Mouse (Mus musculus): ENCODE data around the gene Ncor1. TPM values are rescaled to one million over a fixed set of nuclear protein-coding genes. Genes with fewer than 3 reads are reported as not detected.
"Not testable (repeated sequence)": the region's sequence is repeated elsewhere in the genome, so short reads cannot be mapped to it uniquely, and the experiment has no call there.

Ncor1 gene
- polyA plus RNA-seq, 1 experiment from 2014 or later: 177 TPM

- no peak overlapping the region for H3K27ac ChIP-seq (ENCODE audit: low read depth)
- no peak for TF ChIP-seq CTCF (IDR thresholded peaks at IDR 0.05; ENCODE audit: low read depth)
- ATAC-seq (ENCODE audit: insufficient read depth) (no peak), DNase-seq (no peak)
- no peaks in the 10 kb centered on the region for H3K9me3 ChIP-seq (ENCODE audit: low read depth, low read length)
- H3K4me3 ChIP-seq (ENCODE audit: low read depth, low read length): no peak overlapping the region
- H3K4me2 ChIP-seq: no peak overlapping the region
- H3K4me1 ChIP-seq (ENCODE audit: insufficient read depth): no peaks in the 10 kb centered on the region
- peaks cover 48% of the 10 kb centered on the region for H3K36me3 ChIP-seq (ENCODE audit: insufficient read depth)
- WGBS: 92% methylated on average over 1 of the region's 1 CpGs
- no peak overlapping the region for H3K9ac ChIP-seq
- no peaks in the 10 kb centered on the region for H3K27me3 ChIP-seq (ENCODE audit: insufficient read depth, low read length)
Observed at GRCm38 (mm10) chr11:62409611-62410010, 48.7 kb downstream of the Ncor1 start.

- no peaks in the 10 kb centered on the region for H3K27me3 ChIP-seq (ENCODE audit: insufficient read depth, low read length)
- H3K4me2 ChIP-seq: no peak overlapping the region
- no peak overlapping the region for H3K27ac ChIP-seq (ENCODE audit: low read depth)
- no peaks in the 10 kb centered on the region for H3K4me1 ChIP-seq (ENCODE audit: insufficient read depth)
- ATAC-seq (ENCODE audit: insufficient read depth) (no peak), DNase-seq (no peak)
- H3K9ac ChIP-seq: no peak overlapping the region
- WGBS: 96% methylated on average over 2 of the region's 2 CpGs
- no peak overlapping the region for H3K4me3 ChIP-seq (ENCODE audit: low read depth, low read length)
- peaks cover 43% of the 10 kb centered on the region for H3K36me3 ChIP-seq (ENCODE audit: insufficient read depth)
- no peaks in the 10 kb centered on the region for H3K9me3 ChIP-seq (ENCODE audit: low read depth, low read length)
- no peak for TF ChIP-seq CTCF (IDR thresholded peaks at IDR 0.05; ENCODE audit: low read depth)
Observed at GRCm38 (mm10) chr11:62408848-62409247, 49.5 kb downstream of the Ncor1 start.

DNA sequence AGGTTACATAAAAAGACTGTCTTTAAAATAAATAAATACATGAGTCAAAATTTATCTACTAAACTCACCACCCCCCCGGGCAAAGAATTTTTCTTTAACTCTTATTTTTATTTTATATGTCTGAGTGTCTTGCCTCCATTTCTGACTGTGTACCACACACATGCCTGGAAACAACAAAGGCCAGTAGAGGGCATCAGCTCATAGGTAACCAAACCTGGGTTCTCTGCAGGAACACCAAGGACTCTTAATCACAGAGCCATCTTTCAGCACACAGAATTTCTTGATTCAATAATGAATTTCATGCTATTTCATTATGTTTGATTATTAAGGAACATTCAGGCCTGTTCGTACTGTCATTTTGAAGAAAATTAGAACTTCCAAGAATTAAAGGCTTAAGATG lies 61.9 kb downstream of the Ncor1 start:
- Histone ChIP-seq H3K27me3 (ENCODE audit: insufficient read depth, low read length) (no peaks in the 10 kb centered on the region), H3K4me3 (ENCODE audit: low read depth, low read length) (no peak overlapping the region), H3K36me3 (ENCODE audit: insufficient read depth) (peaks cover 74% of the 10 kb centered on the region), H3K4me1 (ENCODE audit: insufficient read depth) (no peaks in the 10 kb centered on the region), H3K4me2 (no peak overlapping the region), H3K9ac (no peak overlapping the region), H3K9me3 (ENCODE audit: low read depth, low read length) (no peaks in the 10 kb centered on the region), H3K27ac (ENCODE audit: low read depth) (no peak overlapping the region)
- TF ChIP-seq CTCF (IDR thresholded peaks at IDR 0.05; ENCODE audit: low read depth): peak; percentile 49
- peak; percentile 54 for DNase-seq
- WGBS: 81% methylated on average over 2 of the region's 2 CpGs
- no peak for ATAC-seq (ENCODE audit: insufficient read depth)

DNA sequence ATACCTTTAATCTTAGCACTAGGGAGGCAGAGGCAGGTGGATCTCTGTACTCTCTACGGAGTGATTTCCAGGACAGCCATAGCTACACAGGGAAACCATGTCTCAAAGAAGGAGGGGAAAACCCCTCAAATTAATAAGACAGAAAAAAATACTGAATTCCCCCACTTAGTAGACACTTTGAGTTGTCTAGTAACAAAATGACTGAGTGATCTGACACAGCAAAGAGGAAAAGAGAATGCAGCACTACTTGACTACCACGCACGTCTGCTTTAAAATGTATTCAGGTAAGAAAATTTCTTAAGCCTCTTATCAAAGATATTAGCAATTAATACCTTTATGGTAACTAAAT lies 70.0 kb downstream of the Ncor1 start:
- Histone ChIP-seq H3K27me3 (ENCODE audit: insufficient read depth, low read length) (no peaks in the 10 kb centered on the region), H3K9me3 (ENCODE audit: low read depth, low read length) (no peaks in the 10 kb centered on the region), H3K4me1 (ENCODE audit: insufficient read depth) (no peaks in the 10 kb centered on the region), H3K9ac (no peak overlapping the region), H3K4me3 (ENCODE audit: low read depth, low read length) (no peak overlapping the region), H3K27ac (ENCODE audit: low read depth) (no peak overlapping the region), H3K36me3 (ENCODE audit: insufficient read depth) (peaks cover 65% of the 10 kb centered on the region), H3K4me2 (no peak overlapping the region)
- TF ChIP-seq CTCF (IDR thresholded peaks at IDR 0.05; ENCODE audit: low read depth): no peak
- WGBS: 94% methylated on average over 3 of the region's 3 CpGs
- DNase-seq: no peak
- ATAC-seq (ENCODE audit: insufficient read depth): no peak

- no peak for DNase-seq
- H3K4me2 ChIP-seq: no peak overlapping the region
- no peak overlapping the region for H3K4me3 ChIP-seq (ENCODE audit: low read depth, low read length)
- H3K9me3 ChIP-seq (ENCODE audit: low read depth, low read length): no peaks in the 10 kb centered on the region
- no peak for TF ChIP-seq CTCF (IDR thresholded peaks at IDR 0.05; ENCODE audit: low read depth)
- H3K27me3 ChIP-seq (ENCODE audit: insufficient read depth, low read length): no peaks in the 10 kb centered on the region
- peaks cover 66% of the 10 kb centered on the region for H3K36me3 ChIP-seq (ENCODE audit: insufficient read depth)
- no peaks in the 10 kb centered on the region for H3K4me1 ChIP-seq (ENCODE audit: insufficient read depth)
- no peak overlapping the region for H3K27ac ChIP-seq (ENCODE audit: low read depth)
- 89% methylated on average over 10 of the region's 10 CpGs for WGBS
- ATAC-seq (ENCODE audit: insufficient read depth): no peak
- H3K9ac ChIP-seq: no peak overlapping the region
Observed at GRCm38 (mm10) chr11:62387608-62388330, 70.6 kb downstream of the Ncor1 start.

GRCm38 (mm10) chr11:62377202-62377851 lies 81.0 kb downstream of the Ncor1 start:
- H3K4me3 ChIP-seq (ENCODE audit: low read depth, low read length); H3K4me1 ChIP-seq (ENCODE audit: insufficient read depth); H3K4me2 ChIP-seq; H3K27ac ChIP-seq (ENCODE audit: low read depth); H3K9me3 ChIP-seq (ENCODE audit: low read depth, low read length); H3K27me3 ChIP-seq (ENCODE audit: insufficient read depth, low read length); DNase-seq; H3K9ac ChIP-seq; ATAC-seq (ENCODE audit: insufficient read depth): not testable (repeated sequence)
- H3K36me3 ChIP-seq (ENCODE audit: insufficient read depth): peaks cover 73% of the 10 kb centered on the region
- WGBS: 80% methylated on average over 6 of the region's 6 CpGs

DNA sequence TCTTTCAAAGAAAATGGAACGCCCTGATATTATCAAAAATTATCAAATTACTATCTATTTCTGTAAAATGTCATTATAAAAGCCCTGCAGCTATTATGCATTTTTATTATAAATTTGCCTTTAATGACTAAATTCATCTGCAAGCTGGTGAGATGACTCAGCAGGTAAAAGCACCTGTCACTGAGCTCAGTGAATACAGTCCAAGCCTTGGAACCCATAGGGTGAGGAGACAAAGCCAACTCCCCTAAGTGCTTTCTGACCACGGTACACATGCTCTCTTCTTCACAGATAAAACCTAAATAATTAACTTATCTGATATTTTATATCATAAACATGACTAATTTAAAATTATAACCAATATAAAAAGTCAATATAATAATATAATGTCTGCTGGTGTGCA lies 86.6 kb downstream of the Ncor1 start:
- ATAC-seq (ENCODE audit: insufficient read depth): no peak
- DNase-seq: no peak
- Histone ChIP-seq H3K27me3 (ENCODE audit: insufficient read depth, low read length) (no peaks in the 10 kb centered on the region), H3K4me3 (ENCODE audit: low read depth, low read length) (no peak overlapping the region), H3K9ac (no peak overlapping the region), H3K36me3 (ENCODE audit: insufficient read depth) (peaks cover 69% of the 10 kb centered on the region), H3K4me1 (ENCODE audit: insufficient read depth) (no peaks in the 10 kb centered on the region), H3K9me3 (ENCODE audit: low read depth, low read length) (no peaks in the 10 kb centered on the region), H3K4me2 (no peak overlapping the region), H3K27ac (ENCODE audit: low read depth) (no peak overlapping the region)
- WGBS: 94% methylated on average over 2 of the region's 2 CpGs
- TF ChIP-seq CTCF (IDR thresholded peaks at IDR 0.05; ENCODE audit: low read depth): no peak
